16 mouse cellular contexts compared by ENCODE assay signal in genomic region chr12:76500055-76500454, GRCm38 (mm10).
"Had no signal": no experiment of that assay in that cellular context is flagged by ENCODE, and none has a peak within 500 bp of the region (broad histone marks: within the 10 kb centered on the region; RNA-seq: fewer than 3 reads in every experiment).

No protein-coding gene starts in this region.

- H3K4me2 ChIP-seq: neural tube, embryonic 13.5 days; neural tube, embryonic 15.5 days; stomach, embryonic 15.5 days had no signal

- H3K27ac ChIP-seq: neural tube, embryonic 13.5 days; neural tube, embryonic 15.5 days; stomach, postnatal 0 days had no signal

- H3K4me1 ChIP-seq: neural tube, embryonic 13.5 days; neural tube, embryonic 15.5 days had no signal

- H3K4me3 ChIP-seq: neural tube, embryonic 13.5 days; neural tube, embryonic 15.5 days; stomach, embryonic 15.5 days had no signal

- DNase-seq: retina, postnatal 1 day; right cerebral cortex, adult 18-20 months; right cerebral cortex, postnatal 14 days; right cerebral cortex, postnatal 25 days; right cerebral cortex, postnatal 4 days; spleen, adult 18-20 months; thymus, adult 18-20 months; thymus, adult 2 months; thymus, postnatal 14 days; thymus, postnatal 25 days; thymus, postnatal 36 days; thymus, postnatal 4 days had no signal

- H3K9ac ChIP-seq: neural tube, embryonic 13.5 days; neural tube, embryonic 15.5 days; stomach, embryonic 15.5 days had no signal

- H3K9me3 ChIP-seq: neural tube, embryonic 13.5 days; neural tube, embryonic 15.5 days; stomach, embryonic 15.5 days had no signal

- H3K36me3 ChIP-seq: neural tube, embryonic 13.5 days; neural tube, embryonic 15.5 days; stomach, embryonic 15.5 days had no signal

- H3K27me3 ChIP-seq: stomach, embryonic 15.5 days had no signal
